Mouse (Mus musculus) embryonic facial prominence, embryonic 11.5 days (tissue): ENCODE results near the gene Relb. TPM values are rescaled to one million over a fixed set of nuclear protein-coding genes. Genes with fewer than 3 reads are reported as not detected.
A peak's percentile ranks its signal among the peaks of the same experiment; 100 is the strongest.

Experiments used
- ATAC-seq: fragments of 200-750 bp; cut with Nextera tagmentation; replicated peaks from 2 replicates; pipeline ENCODE4 v1.8.0; 2017; ENCODE audit warnings: low read depth; ENCODE audit not compliant: insufficient number of reproducible peaks, low FRiP score, low TSS enrichment
- DNase-seq: peaks from one replicate; pipeline ENCODE4 v3.0.0-alpha.2; 2015; ENCODE audit warnings: low spot score
- H3K27ac ChIP-seq: fragments of 300-500 bp; sonication (generic); replicated peaks from 2 replicates; pipeline ENCODE4 v1.5.1; 2014; ENCODE audit warnings: mild to moderate bottlenecking, low read depth, low read length, control low read depth
- H3K27me3 ChIP-seq: fragments of 300-500 bp; sonication (generic); 2 replicates; pipeline ENCODE4 v1.6.1; 2014; ENCODE audit warnings: mild to moderate bottlenecking, low read length, moderate library complexity, mixed read lengths; ENCODE audit not compliant: control insufficient read depth, insufficient read depth
- H3K36me3 ChIP-seq: fragments of 300-500 bp; sonication (generic); replicated peaks from 2 replicates; pipeline ENCODE4 v1.6.1; 2014; ENCODE audit warnings: low read depth, mild to moderate bottlenecking, low read length, moderate library complexity, mixed read lengths; ENCODE audit not compliant: control insufficient read depth, insufficient read depth
- H3K4me1 ChIP-seq: fragments of 300-500 bp; sonication (generic); 2 replicates; pipeline ENCODE4 v1.6.1; 2014; ENCODE audit warnings: low read length, mixed read lengths; ENCODE audit not compliant: control insufficient read depth, insufficient read depth
- H3K4me2 ChIP-seq: fragments of 300-500 bp; sonication (generic); 2 replicates; pipeline ENCODE4 v1.6.1; 2014; ENCODE audit warnings: low read depth, mild to moderate bottlenecking, control low read depth, low read length, moderate library complexity
- H3K4me3 ChIP-seq: fragments of 300-500 bp; sonication (generic); 2 replicates; pipeline ENCODE4 v1.5.1; 2014; ENCODE audit warnings: low read depth, low read length, control low read depth
- H3K9ac ChIP-seq: fragments of 300-500 bp; sonication (generic); replicated peaks from 2 replicates; pipeline ENCODE4 v1.6.1; 2014; ENCODE audit warnings: mild to moderate bottlenecking, control low read depth, low read length
- H3K9me3 ChIP-seq: fragments of 300-500 bp; sonication (generic); replicated peaks from 2 replicates; pipeline ENCODE4 v1.6.1; 2016; ENCODE audit warnings: mild to moderate bottlenecking, low read length, inconsistent platforms, mixed read lengths; ENCODE audit not compliant: control insufficient read depth
- WGBS: fragments of 180-500 bp; shearing (Covaris S2); extraction: QIAGEN DNeasy Blood & Tissue Kit; methylation state at CpG from one replicate; pipeline ENCODE4 v1.1.7; 2014; 5-methylcytosine and 5-hydroxymethylcytosine counted together
- polyA plus RNA-seq: library from polyadenylated mRNA; unstranded; fragments of >200 nt; fragmentation: Nextera tagmentation; extraction: Ambion mirVana; gene quantifications from 2 replicates; pipeline ENCODE4 v1.2.1, GENCODE M21; 2014

The Relb gene
- polyA plus RNA-seq, 1 experiment from 2014 or later = 4.3 TPM

GRCm38 (mm10) chr7:19589917-19590316, 39.3 kb downstream of the Relb start:
- Histone ChIP-seq H3K4me3 (no peak overlapping the region), H3K9me3 (no peaks in the 10 kb centered on the region), H3K27ac (no peak overlapping the region), H3K4me2 (no peak overlapping the region), H3K36me3 (peaks cover 33% of the 10 kb centered on the region), H3K27me3 (no peaks in the 10 kb centered on the region), H3K4me1 (no peaks in the 10 kb centered on the region), H3K9ac (no peak overlapping the region)
- 67% methylated on average over 3 of the region's 3 CpGs for WGBS
- ATAC-seq (0 out of 2 replicates have a peak, but pooled peaks have one; percentile 41), DNase-seq (peak; percentile 89)

- H3K4me3 ChIP-seq = no peak overlapping the region
- peak; percentile 59 for DNase-seq
- H3K9me3 ChIP-seq = no peaks in the 10 kb centered on the region
- no peaks in the 10 kb centered on the region for H3K4me1 ChIP-seq
- no peaks in the 10 kb centered on the region for H3K27me3 ChIP-seq
- H3K36me3 ChIP-seq = peaks cover 38% of the 10 kb centered on the region
- 52% methylated on average over 3 of the region's 3 CpGs for WGBS
- no peak overlapping the region for H3K9ac ChIP-seq
- no peak overlapping the region for H3K4me2 ChIP-seq
- no peak overlapping the region for H3K27ac ChIP-seq
- ATAC-seq = no peak
Measured at GRCm38 (mm10) chr7:19589207-19589606, 40.0 kb downstream of the Relb start.

- H3K4me1 ChIP-seq = no peaks in the 10 kb centered on the region
- ATAC-seq = no peak
- H3K27me3 ChIP-seq = no peaks in the 10 kb centered on the region
- H3K4me3 ChIP-seq = no peak overlapping the region
- H3K27ac ChIP-seq = no peak overlapping the region
- DNase-seq = no peak
- WGBS = 73% methylated on average over 46 of the region's 46 CpGs
- H3K9ac ChIP-seq = no peak overlapping the region
- no peaks in the 10 kb centered on the region for H3K9me3 ChIP-seq
- no peak overlapping the region for H3K4me2 ChIP-seq
- peaks cover 39% of the 10 kb centered on the region for H3K36me3 ChIP-seq
Measured at GRCm38 (mm10) chr7:19586269-19586668, 43.0 kb downstream of the Relb start.

- WGBS = 84% methylated on average over 8 of the region's 8 CpGs
- Histone ChIP-seq H3K4me3 (no peak overlapping the region), H3K27ac (no peak overlapping the region), H3K9me3 (no peaks in the 10 kb centered on the region), H3K4me1 (no peaks in the 10 kb centered on the region; the same call in 1 of the 2 replicates), H3K9ac (no peak overlapping the region), H3K4me2 (no peak overlapping the region), H3K27me3 (peaks cover 22% of the 10 kb centered on the region), H3K36me3 (peaks cover 18% of the 10 kb centered on the region)
- DNase-seq (no peak), ATAC-seq (no peak)
Measured at GRCm38 (mm10) chr7:19580634-19581033, 48.6 kb downstream of the Relb start.

GRCm38 (mm10) chr7:19579751-19580150, 49.5 kb downstream of the Relb start:
- H3K4me3 ChIP-seq = no peak overlapping the region
- H3K9ac ChIP-seq = no peak overlapping the region
- H3K27me3 ChIP-seq = peaks cover 22% of the 10 kb centered on the region
- no peak for ATAC-seq
- 77% methylated on average over 10 of the region's 10 CpGs for whole genome bisulfite sequencing
- H3K27ac ChIP-seq = no peak overlapping the region
- DNase-seq = no peak
- no peak overlapping the region for H3K4me2 ChIP-seq
- peaks cover 13% of the 10 kb centered on the region for H3K36me3 ChIP-seq
- H3K9me3 ChIP-seq = no peaks in the 10 kb centered on the region
- H3K4me1 ChIP-seq = no peaks in the 10 kb centered on the region; the same call in 1 of the 2 replicates

- no peak for ATAC-seq
- H3K27me3 ChIP-seq = peaks cover 22% of the 10 kb centered on the region
Measured at GRCm38 (mm10) chr7:19578436-19578835, 50.8 kb downstream of the Relb start.

GRCm38 (mm10) chr7:19577877-19578414, 51.3 kb downstream of the Relb start:
- Histone ChIP-seq H3K36me3 (no peaks in the 10 kb centered on the region; the same call in none of the 2 replicates), H3K27me3 (peaks cover 22% of the 10 kb centered on the region), H3K27ac (no peak overlapping the region), H3K4me1 (no peaks in the 10 kb centered on the region; the same call in 1 of the 2 replicates), H3K4me2 (peak overlapping the region; percentile 57), H3K4me3 (peak overlapping the region; percentile 32; the same call in 1 of the 2 replicates), H3K9me3 (no peaks in the 10 kb centered on the region), H3K9ac (no peak overlapping the region)
- no peak for ATAC-seq
- 20% methylated on average over 10 of the region's 10 CpGs for WGBS
- DNase-seq = no peak

More at GRCm38 (mm10) chr7:19578436-19578835, 50.8 kb downstream of the Relb start:
- no peaks in the 10 kb centered on the region; the same call in 1 of the 2 replicates for H3K4me1 ChIP-seq
- no peaks in the 10 kb centered on the region; the same call in none of the 2 replicates for H3K36me3 ChIP-seq
- H3K9me3 ChIP-seq = no peaks in the 10 kb centered on the region
- no peak overlapping the region for H3K27ac ChIP-seq
- DNase-seq = no peak
- H3K9ac ChIP-seq = no peak overlapping the region
- no peak overlapping the region for H3K4me3 ChIP-seq
- 59% methylated on average over 4 of the region's 4 CpGs for WGBS
- no peak overlapping the region for H3K4me2 ChIP-seq

- peak within 1 kb of the TSS; percentile 7; the same call in 1 of the 2 replicates for H3K9ac ChIP-seq
- ATAC-seq = no peak
- peaks cover under 1% of the 10 kb centered on the region for H3K4me1 ChIP-seq
- DNase-seq = peak; percentile 39
- peak within 1 kb of the TSS; percentile 32 for H3K4me3 ChIP-seq
- no peak within 1 kb of the TSS for H3K27ac ChIP-seq
- H3K9me3 ChIP-seq = no peaks in the 10 kb centered on the region
- 2% methylated on average over 56 of the region's 56 CpGs for WGBS
- H3K36me3 ChIP-seq = no peaks in the 10 kb centered on the region; the same call in none of the 2 replicates
- H3K4me2 ChIP-seq = peak within 1 kb of the TSS; percentile 57
- peaks cover 22% of the 10 kb centered on the region for H3K27me3 ChIP-seq
Measured at GRCm38 (mm10) chr7:19577141-19577852, 51.9 kb downstream of the Relb start, which contains the start of the genes Zfp296 and Gemin7. Gene Zfp296 (plus strand): TSS chr7:19577287. Gene Gemin7 (minus strand): TSS chr7:19577595.
